Mouse (Mus musculus) frontal cortex, adult (tissue): ENCODE results near the gene Ldlrad2.
A peak's percentile ranks its signal among the peaks of the same experiment; 100 is the strongest.
"Not testable (repeated sequence)": the region's sequence is repeated elsewhere in the genome, so short reads cannot be mapped to it uniquely, and the experiment has no call there.

ENCODE experiments used
- ATAC-seq: cut with Nextera tagmentation; 2 replicates; pipeline ENCODE4 v1.9.2; 2017; ENCODE audit warnings: mild to moderate bottlenecking, moderate library complexity, mixed read lengths; ENCODE audit not compliant: low TSS enrichment

The Ldlrad2 gene

DNA sequence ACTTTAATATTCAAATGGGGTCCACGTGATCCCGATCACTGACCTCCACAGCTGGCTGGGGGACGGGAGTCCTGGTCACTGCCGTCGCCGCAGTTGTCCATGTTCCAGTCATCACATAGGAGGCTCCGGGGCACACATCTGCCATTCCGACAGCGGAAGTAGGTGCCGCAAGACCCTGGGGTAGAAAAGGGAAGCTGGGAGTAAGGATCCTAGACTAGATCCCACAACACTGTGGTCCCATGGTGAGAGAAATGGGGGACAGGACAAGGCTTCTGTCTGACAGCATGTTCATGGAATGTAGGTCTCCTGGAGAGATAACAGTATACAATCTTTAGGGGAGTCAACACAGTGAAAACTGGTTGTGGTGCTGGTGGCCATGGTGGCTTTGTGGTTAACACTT is at the start of gene Ldlrad2:
Ldlrad2 (minus strand) TSS at position 101 of the 400 bp plus-strand sequence.
- no peak for ATAC-seq

DNA sequence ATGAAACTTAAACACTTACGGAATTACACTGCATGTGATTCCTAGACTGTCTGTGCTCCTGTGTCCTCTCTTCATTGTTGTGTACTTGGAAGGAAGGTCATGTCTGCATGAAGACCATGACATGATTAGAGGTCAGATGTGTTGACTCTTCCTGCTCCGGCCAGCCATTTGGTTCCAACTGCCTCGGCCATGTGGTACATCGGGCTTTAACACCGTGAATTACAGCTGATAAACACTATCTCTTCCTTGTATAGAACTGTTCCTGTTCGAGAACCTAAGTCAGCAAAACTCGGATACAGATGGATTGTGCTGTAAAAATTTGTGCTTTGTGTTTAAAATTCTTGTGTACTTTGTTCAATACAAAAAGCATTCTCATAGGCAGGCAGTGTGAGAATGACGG is 48.5 kb upstream of the Ldlrad2 start:
- no peak for ATAC-seq

DNA sequence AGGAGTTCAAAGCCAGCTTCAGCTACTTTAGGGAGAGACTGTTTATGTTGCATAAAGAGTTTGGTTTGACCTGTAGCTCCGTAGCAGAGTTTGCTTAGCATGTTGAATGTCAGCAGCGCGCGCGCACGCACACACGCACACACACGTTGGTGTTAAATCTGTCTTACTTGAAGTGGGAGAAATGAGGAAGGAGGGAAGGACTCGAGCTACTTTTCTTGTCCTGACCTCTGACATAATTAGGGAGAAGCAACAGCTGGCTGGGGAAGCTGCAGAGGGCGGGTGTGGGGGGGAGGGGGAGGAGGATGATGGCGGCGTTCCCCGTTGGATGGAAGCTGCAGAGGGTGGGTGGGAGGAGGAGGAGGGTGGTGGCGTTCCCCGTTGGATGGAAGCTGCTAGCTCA is 35.9 kb upstream of the Ldlrad2 start:
- ATAC-seq: no peak

DNA sequence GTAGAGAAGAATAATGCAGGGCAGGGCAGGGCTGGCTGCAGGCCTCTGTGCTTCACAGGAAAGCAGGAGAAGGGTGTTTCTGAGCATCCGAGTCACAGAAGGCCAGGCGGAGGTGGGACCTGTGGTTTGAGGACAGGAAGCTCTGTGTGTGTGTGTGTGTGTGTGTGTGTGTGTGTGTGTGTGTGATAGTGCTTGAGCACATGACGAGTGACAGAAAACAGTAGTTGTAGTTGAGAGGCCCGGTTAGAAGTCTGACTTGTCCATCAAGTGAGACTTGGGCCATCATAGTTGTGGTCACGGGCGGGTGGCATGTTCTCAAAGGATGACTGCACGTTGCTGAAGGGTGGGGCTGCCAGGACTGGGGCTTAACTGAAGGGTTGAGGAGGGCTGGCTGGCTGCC is 35.3 kb upstream of the Ldlrad2 start:
- no peak for ATAC-seq

DNA sequence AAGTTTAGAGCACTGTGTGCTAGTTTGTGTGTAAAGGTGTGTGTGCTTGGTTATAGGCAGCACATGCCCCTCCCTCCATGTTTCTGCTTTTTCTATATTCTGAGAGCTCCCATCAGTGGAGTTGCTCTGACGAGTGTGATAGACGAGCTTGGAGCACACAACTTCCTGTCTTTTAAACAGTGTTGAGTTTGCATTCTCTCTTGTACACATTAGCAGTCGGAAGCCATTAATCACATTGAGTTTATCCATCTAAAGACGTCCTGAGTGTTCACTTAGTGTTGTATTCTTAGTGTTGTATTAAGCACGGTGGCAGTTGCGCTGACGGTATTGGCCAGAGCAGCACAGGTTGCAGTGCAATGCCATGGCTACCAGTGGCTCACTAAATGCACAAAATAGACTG is 34.9 kb upstream of the Ldlrad2 start:
- ATAC-seq: no peak

DNA sequence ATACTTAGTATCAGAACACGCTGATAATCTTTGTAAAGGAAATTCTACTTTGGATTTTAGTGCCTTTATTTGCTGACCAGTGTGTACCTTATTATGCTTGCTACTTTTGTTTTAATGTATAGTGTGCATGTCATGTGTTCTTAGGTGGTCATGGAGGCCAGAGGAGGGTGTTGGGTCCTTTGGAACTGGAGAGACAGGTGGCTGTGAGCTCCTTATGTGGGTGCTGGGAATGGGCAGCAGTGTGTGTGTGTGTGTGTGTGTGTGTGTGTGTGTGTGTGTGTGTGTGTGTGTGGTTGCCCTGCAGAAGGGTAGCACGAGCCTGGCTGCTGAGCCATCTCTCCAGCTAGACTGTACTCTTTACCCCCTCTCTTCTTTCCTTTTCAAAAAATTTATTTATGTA is 32.7 kb upstream of the Ldlrad2 start:
- no peak for ATAC-seq

DNA sequence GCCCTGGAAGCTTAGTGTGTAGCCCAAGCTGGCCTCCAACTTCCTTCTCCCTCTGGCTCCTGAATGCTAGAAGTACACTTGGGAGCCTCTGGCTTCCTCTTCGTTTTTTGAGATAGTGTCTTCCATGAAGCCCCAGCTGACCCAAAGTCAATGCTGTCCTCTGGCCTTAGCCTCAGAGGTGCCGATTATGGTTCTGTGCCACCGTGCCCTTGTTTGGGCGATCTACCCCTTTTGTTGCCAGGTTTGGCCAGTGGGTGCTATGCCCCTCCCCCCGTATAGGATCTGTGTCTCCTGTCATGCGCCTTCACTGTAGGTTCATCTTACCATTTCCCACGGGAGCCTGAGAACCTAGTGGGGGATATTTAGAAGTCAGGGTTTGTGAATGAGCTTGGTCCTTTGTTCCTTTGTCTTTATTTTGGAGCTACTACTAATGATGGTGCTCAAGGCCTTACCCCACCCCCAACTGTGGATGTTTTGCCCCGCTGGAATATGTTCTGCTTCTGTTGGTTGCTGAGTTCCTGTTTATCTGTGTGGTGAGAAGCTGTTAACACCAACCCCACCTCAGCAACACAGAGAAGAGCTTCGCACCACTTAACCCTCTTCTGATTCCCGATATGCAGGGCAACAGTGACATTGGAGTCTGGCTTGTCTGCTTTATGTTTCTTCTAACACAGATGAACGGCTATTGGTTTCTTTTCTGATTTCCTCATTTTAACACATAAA is 29.2 kb upstream of the Ldlrad2 start:
- no peak for ATAC-seq

DNA sequence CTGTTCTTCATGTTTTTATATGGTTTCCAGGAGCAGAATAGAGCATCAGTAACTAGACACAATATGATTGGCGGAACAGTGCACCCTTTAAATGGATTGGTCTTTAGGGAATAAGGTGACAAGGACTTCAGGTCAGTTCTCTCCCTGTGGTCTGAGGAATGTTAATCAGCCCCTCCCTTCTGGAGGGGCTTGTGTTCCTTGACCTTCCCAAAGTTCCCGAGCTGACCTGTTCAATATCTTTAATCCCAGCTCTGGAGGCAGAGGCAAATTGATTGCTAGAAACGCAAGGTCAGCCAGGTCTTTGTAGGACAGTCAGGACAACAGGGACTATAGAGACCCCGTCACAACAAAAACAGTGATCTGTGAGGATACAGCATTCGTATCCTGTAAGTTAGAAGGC is 24.2 kb upstream of the Ldlrad2 start:
- no peak for ATAC-seq

DNA sequence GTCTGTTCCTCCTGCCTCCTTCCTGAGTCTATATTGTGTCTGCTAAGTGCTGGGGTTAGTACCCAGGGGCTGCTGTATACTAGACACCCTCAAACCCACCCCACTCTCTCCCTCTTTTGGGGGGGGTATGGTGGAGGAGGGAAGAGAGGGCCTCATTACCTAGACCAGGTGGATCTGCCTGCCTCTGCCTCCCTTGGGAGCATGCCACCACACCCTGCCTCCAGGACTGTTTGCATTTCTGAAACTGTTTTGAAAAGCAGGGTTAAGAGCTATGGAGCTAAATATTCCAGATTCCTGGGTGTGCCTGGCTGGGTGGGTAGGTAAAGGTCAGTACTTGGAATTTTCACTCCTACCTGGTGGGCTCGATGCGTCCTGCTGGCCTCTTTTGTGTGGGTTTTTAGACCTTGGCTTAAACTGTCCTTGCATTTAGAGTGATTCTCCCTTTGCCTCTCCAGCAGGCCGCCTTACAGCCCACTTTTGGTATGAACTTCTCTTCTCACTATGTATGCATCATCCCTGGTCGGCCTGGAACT is 22.8 kb upstream of the Ldlrad2 start:
- no peak for ATAC-seq

DNA sequence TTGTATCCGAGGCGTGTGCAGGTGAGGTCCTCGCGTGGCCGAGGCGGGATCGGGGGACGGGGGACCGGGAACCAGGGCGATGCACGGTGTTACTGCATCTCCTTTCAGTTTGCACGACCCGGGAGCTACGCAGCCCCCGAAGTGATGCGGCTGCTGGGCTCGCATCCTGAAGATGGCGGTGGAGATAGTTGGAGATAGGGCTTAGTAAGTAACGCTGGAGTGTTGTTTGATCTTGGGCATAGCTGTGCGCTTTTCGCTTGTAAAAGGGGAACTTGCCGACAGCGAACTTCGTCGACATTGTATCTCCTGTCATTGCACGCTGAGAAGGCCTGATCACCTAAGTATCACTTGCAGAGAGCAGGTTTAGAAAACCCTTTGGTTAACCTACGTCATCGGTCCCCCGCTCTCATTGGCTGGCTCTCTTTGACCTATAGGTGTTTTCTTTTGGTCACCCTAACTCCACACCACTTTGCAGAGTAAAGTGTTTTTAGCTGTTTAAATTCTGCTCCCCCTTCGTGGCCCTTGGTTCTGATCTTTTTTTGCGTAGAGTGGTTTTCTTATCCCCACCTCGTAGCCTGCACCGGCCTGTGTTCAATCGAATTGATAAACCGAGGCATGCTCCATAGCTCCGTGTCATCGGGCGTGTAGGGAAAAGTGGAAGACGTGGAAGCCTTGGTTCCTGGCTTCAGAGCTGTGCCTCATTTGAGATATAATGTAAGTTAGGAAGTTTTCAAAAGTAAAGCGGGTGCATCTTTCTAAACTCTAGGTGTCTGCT is 20.3 kb upstream of the Ldlrad2 start:
- no peak; the same call in 1 of the 2 replicates for ATAC-seq

DNA sequence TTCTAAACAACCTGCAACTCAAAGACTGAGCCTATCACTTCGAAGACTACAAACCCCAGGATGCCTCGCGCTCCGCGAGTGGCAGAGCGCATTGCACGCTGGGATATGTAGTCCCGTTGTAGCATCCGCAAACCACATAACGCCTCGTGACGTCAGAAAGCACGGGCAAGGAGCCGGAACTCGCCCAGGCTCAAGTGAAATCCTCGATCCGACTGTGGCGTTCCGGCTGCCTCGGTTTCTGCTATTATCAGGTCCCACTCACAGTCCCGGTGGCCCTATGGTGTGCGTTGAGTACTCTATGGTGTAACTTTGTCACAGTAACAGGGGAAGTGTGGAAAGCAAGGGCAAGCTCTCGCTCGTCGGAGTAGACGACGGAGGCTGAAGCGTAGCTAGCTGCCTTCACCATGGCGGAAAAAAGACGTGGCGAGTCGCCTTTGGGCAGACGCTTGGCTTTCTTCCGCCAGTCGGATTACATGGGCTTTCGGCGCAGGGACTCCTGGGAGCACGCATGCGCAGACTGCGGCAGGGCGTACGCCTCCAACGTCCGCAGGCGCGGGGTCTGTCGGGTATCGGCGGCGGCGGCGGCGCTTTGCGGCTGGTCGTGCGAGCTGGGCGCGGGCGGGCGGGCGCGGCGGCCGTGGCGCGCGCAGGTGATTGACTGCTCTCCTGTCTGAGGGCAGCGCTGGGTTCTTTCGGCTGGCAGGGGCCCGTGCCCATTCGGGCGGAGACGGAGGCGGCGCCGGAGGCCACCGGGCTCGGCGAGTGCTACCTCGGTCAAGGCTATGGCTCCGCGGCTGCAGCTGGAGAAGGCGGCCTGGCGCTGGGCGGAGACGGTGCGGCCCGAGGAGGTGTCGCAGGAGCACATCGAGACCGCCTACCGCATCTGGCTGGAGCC is 19.5 kb upstream of the Ldlrad2 start, which contains the start of gene Usp48:
Usp48 (plus strand) TSS at position 155 of the 895 bp plus-strand sequence.
- ATAC-seq: peak; percentile 92

DNA sequence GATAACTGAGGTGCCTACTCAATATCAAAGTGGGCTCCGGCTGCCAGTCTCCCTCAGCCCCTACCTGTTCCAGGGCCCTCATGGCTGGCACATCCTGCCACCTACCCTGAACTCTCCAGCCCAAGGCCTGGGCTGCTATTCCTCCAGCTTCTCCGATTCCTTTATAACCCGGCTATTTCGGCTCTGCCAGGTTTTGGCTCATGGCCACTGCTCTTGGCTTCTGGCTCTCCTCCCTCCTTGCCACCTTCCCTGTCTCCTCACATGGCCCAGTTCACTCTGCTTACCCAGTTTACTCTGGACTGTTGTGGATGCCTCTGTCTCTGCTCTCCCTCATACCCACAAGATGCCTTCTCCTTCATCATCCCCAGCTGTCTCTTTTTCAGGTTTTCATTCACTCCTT is 16.6 kb upstream of the Ldlrad2 start:
- ATAC-seq: no peak

DNA sequence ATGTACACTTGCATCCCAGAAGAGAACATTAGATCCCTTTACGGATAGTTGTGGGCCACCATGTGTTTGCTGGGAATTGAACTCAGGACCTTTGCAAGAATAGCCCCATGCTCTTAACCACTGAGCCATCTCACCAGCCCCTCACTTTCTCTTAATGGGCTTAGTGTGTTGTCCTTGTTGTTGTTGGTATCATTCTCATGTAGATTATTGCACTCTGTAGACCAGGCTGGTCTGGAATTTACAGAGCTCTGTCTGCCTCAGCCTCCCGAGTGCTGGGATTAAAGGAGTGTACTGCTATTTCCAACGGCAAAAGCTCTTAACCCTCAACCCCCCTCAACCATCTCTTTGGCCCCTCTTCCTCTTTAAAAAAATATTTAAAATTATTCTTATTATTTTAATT is 15.2 kb upstream of the Ldlrad2 start:
- ATAC-seq: no peak

DNA sequence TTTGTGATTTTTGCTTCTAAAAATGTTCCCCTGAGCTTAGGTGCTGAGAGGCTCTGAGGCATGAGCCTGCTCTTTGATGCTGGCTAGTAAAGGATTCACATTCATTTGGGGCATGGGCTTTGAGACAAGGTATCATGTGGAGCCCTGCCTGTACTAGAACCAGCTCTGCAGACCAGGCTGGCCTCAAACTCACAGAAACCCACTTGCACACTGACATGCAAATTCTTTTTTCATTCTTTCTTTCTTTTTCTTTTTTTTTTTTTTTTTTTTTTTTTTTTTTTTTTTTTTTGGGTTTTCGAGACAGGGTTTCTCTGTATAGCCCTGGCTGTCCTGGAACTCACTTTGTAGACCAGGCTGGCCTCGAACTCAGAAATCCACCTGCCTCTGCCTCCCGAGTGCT is 14.7 kb upstream of the Ldlrad2 start:
- ATAC-seq: not testable (repeated sequence)

DNA sequence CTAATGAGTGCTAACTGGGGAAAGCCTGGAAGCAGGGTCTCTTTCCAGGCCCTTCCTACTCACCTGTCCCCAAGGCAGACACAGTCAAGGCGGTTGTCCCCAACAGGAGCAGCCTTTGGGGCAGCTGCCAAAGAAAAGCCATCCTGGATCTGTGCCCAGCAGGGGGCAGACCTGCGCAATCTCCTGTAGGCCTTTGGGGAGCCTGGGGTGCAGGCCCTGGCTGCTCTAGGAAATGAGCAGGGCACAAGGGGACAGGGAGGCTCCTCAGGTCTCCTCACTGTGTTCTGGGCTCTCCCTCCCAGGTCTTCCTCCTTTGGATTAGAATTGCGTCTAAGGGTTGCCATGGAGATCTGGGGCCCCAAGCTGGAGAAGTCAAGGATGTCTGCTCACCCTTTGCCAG is 7.4 kb upstream of the Ldlrad2 start:
- no peak for ATAC-seq

DNA sequence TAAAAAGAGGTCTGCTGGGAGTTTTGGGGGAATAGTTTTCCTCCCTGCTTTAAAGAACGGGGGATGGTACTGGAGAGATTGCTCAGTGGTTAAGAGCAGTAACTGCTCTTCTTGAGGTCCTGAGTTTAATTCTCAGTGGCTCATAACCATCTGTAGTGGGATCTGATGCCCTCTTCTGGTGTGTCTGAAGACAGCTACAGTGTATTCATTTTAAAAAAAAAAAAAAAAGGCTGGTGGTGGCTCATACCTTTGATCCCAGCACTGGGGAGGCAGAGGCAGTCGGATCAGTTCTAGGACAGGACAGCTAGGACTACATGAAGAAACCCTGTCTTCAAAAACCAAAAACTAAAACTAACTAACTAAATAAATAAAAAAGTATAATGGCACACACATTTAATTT is 5.9 kb upstream of the Ldlrad2 start:
- no peak for ATAC-seq

DNA sequence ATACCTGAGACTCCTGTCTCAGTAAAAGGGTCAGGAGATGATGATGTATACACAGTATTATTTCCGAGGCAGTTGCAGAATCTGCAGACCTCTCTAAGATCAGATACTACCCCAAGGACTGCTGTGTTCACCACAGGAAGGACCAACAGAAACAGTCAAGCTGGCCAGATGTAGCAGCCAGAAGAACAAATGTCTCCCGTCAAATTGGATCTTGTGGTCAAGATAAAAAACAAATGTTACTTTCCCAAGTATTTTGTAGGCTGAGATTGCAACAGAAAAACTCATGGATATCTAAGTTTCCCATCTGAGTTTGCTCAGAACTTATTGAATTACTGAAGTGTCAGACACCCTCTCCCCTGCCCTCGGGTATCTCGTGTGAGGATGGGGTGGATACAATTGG is 5.4 kb upstream of the Ldlrad2 start:
- ATAC-seq: no peak

DNA sequence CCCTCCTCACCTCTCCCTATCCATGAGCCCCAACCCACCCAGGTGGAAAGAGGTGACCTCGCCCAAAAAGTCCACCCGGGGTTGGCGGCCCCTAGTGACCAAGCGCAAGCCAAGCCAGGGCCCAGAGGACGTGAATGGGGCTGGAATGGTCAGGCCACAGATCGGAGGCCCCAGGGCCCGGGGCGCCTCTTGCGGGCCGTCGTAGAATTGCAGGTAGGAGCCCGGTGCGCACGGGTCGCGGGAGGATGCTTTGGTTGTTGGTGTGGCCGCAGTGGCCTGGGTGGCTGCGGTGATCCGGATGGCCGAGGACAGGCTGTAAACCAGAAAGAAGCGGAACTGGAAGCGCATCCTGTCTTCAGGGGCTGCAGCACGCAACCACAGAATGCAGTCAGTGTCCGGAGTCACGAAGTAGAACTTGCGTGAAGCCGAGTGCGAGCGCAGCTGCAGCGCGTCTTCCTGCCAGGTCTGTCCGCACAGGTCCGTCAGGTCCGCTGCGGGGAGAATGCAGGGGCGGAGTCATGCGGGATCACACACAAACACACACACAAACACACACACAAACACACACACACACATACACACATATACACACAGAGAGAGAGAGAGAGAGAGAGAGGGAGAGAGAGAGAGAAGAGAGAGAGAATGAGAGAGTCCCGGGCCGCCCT is 3.9 kb upstream of the Ldlrad2 start:
- ATAC-seq: peak; percentile 70

DNA sequence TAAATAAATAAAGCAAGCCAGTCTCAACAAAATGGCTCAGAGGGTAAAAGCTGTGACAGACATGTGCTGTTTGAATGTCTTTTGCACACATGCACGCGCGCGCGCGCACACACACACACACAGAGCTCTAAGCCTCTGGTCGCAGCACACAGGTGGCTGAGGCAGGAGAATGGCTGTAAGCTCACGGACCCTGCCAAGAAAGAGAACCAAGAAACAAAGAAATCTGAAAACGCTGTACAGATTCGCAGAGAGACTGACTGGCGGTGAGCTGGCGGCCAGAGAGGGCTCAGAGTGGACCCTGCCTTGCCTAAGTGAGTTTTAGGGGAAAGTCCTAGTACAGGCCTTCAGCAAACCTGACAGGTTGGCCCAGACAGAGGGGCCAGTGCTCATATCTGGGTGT is 3.1 kb upstream of the Ldlrad2 start:
- no peak for ATAC-seq

DNA sequence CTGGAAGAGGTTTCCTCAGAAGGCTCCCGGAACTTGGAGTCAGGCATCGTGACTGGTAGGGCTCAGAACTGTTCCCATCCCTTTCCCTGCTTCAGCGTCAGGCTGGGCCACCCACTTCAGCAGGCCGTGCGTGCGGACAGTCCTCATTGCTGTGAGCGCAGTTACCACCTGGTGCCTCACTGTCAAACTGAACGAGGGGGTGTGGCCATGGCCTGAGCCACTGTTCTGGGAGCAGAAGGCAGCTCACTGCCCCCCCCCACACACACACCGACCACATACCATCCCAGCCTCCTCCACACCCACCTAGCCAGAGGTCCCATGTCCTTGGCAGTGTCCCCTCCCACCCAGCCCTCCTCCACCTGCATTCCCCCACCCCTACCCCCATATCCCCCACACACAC is 4.5 kb downstream of the Ldlrad2 start:
- ATAC-seq: no peak

DNA sequence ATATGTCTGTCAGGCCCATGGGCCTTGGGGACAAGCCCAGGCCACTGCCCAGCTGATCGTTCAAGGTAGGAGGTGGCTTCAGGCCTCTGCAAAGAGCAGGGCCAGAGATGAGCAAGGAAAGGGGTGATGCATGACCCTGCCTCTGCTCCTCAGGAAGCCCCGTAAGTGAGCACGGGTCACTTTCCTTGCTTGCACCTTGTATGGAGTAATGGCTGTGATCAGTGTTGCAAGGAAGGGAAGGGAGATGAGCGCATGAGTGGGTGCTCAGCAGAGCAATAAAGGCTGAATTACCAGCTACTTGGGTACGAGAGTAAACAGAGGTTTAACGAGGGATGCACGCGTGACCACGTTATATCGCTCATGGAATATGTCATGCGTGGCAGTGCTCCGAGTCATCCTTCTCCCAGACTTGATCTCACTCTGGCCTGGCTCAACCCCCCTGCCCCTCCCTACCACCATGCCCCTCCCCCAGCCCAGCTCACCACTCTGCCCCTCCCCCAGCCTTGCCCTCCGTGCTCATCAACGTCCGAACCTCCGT is 17.6 kb downstream of the Ldlrad2 start:
- ATAC-seq: no peak
